Mouse (Mus musculus): ENCODE data around the gene Rfx4.

DNA sequence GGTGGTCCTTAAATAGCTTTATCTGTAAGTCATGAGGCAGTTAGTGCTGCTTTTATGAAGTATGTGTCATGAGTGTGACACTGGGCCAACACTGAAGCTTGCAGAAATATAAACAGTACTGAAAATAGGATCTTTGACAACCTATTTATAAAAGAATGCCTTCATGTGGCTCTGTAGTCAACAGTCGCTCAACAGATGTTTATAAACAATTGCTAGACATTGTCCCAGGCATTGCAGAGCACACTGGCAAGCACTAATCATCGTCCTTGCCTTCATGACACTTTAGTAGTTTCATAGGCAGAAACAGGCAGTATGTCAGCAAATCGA lies 193.8 kb downstream of the Rfx4 start:
- TF ChIP-seq CTCF (IDR thresholded peaks at IDR 0.05) (no peak), EP300 (IDR thresholded peaks at IDR 0.05; ENCODE audit: insufficient read depth, low read depth, low read length) (no peak)

All from heart, adult 2 months (tissue).